Mouse (Mus musculus) layer of hippocampus, adult 9-10 months (tissue): ENCODE data around the gene Ifrd1.

Experiments
- DNase-seq: peaks from one replicate; pipeline ENCODE4 v3.0.0; 2022; ENCODE audit warnings: low spot score

The Ifrd1 gene

GRCm38 (mm10) chr12:40243241-40243640 lies 5.1 kb downstream of the Ifrd1 start:
- no peak for DNase-seq

- no peak for DNase-seq
These were observed 9.1 kb downstream of the Ifrd1 start for GRCm38 (mm10) chr12:40239161-40239560.

GRCm38 (mm10) chr12:40232231-40232630 lies 16.1 kb downstream of the Ifrd1 start:
- DNase-seq, result no peak

- DNase-seq, result no peak
These were observed 16.7 kb downstream of the Ifrd1 start for GRCm38 (mm10) chr12:40231632-40232031.

- DNase-seq, result no peak
These were observed 24.0 kb downstream of the Ifrd1 start for GRCm38 (mm10) chr12:40224171-40224880.

- DNase-seq, result no peak
These were observed 24.6 kb downstream of the Ifrd1 start for GRCm38 (mm10) chr12:40223676-40224075.

- DNase-seq, result peak; percentile 98
These were observed 25.2 kb downstream of the Ifrd1 start for GRCm38 (mm10) chr12:40223082-40223619.

GRCm38 (mm10) chr12:40222251-40223081 lies 25.8 kb downstream of the Ifrd1 start:
- peak; percentile 93 for DNase-seq

GRCm38 (mm10) chr12:40221611-40222010 lies 26.7 kb downstream of the Ifrd1 start:
- DNase-seq, result no peak

- no peak for DNase-seq
These were observed 27.4 kb downstream of the Ifrd1 start for GRCm38 (mm10) chr12:40220896-40221295.

- no peak for DNase-seq
These were observed 28.2 kb downstream of the Ifrd1 start for GRCm38 (mm10) chr12:40220001-40220570.

GRCm38 (mm10) chr12:40218430-40218945 lies 29.8 kb downstream of the Ifrd1 start:
- DNase-seq, result no peak

GRCm38 (mm10) chr12:40217776-40218175 lies 30.5 kb downstream of the Ifrd1 start:
- DNase-seq, result no peak

- no peak for DNase-seq
These were observed 33.1 kb downstream of the Ifrd1 start for GRCm38 (mm10) chr12:40214888-40215876.

GRCm38 (mm10) chr12:40209049-40209448 lies 39.3 kb downstream of the Ifrd1 start:
- DNase-seq, result no peak

GRCm38 (mm10) chr12:40207909-40208308 lies 40.4 kb downstream of the Ifrd1 start:
- DNase-seq, result no peak

- no peak for DNase-seq
These were observed 45.9 kb downstream of the Ifrd1 start for GRCm38 (mm10) chr12:40202161-40203035.

GRCm38 (mm10) chr12:40200484-40201235 lies 47.6 kb downstream of the Ifrd1 start:
- DNase-seq, result no peak

GRCm38 (mm10) chr12:40199795-40200402 lies 48.4 kb downstream of the Ifrd1 start:
- DNase-seq, result peak; percentile 67
